Mouse (Mus musculus) liver, adult 2 months (tissue): Measurements from ENCODE around the gene Sipa1l3. TPM values are rescaled to one million over a fixed set of nuclear protein-coding genes. Genes with fewer than 3 reads are reported as not detected.

Source experiments
- DNase-seq: peaks from one replicate; pipeline ENCODE4 v3.0.0-alpha.2; 2011; ENCODE audit warnings: low read depth, low spot score; ENCODE audit errors: extremely low read depth
- H3K27ac ChIP-seq: fragments of 200-500 bp; replicated peaks from 2 replicates; pipeline ENCODE4 v1.5.1; 2012; ENCODE audit warnings: low read depth, mild to moderate bottlenecking, control low read depth, inconsistent platforms, low read length; ENCODE audit not compliant: insufficient read depth
- H3K27me3 ChIP-seq: fragments of 200-500 bp; 2 replicates; pipeline ENCODE4 v1.6.1; 2012; ENCODE audit warnings: mild to moderate bottlenecking, moderate library complexity, low read length, inconsistent platforms; ENCODE audit not compliant: control insufficient read depth, insufficient read depth
- H3K36me3 ChIP-seq: fragments of 200-500 bp; 2 replicates; pipeline ENCODE4 v1.6.1; 2012; ENCODE audit warnings: low read length, inconsistent platforms; ENCODE audit not compliant: control insufficient read depth, insufficient read depth
- H3K4me1 ChIP-seq: fragments of 200-500 bp; 2 replicates; pipeline ENCODE4 v1.6.1; 2011; ENCODE audit warnings: low read length; ENCODE audit not compliant: control insufficient read depth, insufficient read depth
- H3K4me3 ChIP-seq: fragments of 200-500 bp; 2 replicates; pipeline ENCODE4 v1.5.1; 2011; ENCODE audit warnings: low read depth, mild to moderate bottlenecking, control low read depth, low read length, moderate library complexity; ENCODE audit not compliant: insufficient read depth
- H3K79me2 ChIP-seq: fragments of 200-500 bp; 2 replicates; pipeline ENCODE4 v1.6.1; 2012; ENCODE audit warnings: inconsistent platforms, mild to moderate bottlenecking, low read length, moderate library complexity; ENCODE audit not compliant: control insufficient read depth, insufficient read depth
- H3K9ac ChIP-seq: fragments of 200-500 bp; 2 replicates; pipeline ENCODE4 v1.6.1; 2012; ENCODE audit warnings: low read depth, mild to moderate bottlenecking, control low read depth, inconsistent platforms, low read length
- CTCF ChIP-seq: fragments of 200-500 bp; IDR thresholded peaks from 2 replicates; pipeline ENCODE4 v1.5.1; 2011; ENCODE audit warnings: low read depth, low read length, control low read depth
- POLR2A ChIP-seq: fragments of 200-500 bp; IDR thresholded peaks from 2 replicates; pipeline ENCODE4 v1.6.1; 2011; ENCODE audit warnings: low read length, control low read depth; ENCODE audit not compliant: insufficient read depth; ENCODE audit errors: extremely low read depth
- WGBS: fragments of 180-500 bp; shearing (Covaris S2); methylation state at CpG from one replicate; pipeline ENCODE4 v1.1.7; 2018; 5-methylcytosine and 5-hydroxymethylcytosine counted together
- polyA plus RNA-seq: library from polyadenylated mRNA; depleted of rRNA; stranded (reverse); fragments of >200 nt; gene quantifications from 2 replicates; pipeline ENCODE4 v1.2.3, GENCODE M21; 2012
- total RNA-seq: library from RNA; depleted of rRNA; stranded (reverse); fragments of >200 nt; gene quantifications from 2 replicates; pipeline ENCODE4 v1.2.3, GENCODE M21; 2014

The Sipa1l3 gene
- total and polyA plus RNA-seq, 2 experiments = 3.1 to 6.5 TPM

- Histone ChIP-seq H3K4me3 (no peak overlapping the region), H3K27me3 (no peaks in the 10 kb centered on the region), H3K36me3 (no peaks in the 10 kb centered on the region), H3K79me2 (peaks cover 28% of the 10 kb centered on the region), H3K4me1 (peaks cover 4% of the 10 kb centered on the region), H3K9ac (no peak overlapping the region), H3K27ac (no peak overlapping the region)
- TF ChIP-seq POLR2A = no peak
- TF ChIP-seq CTCF = no peak
- WGBS = 81% methylated on average over 5 of the region's 5 CpGs
- no peak for DNase-seq
These were observed 1.3 kb downstream of the Sipa1l3 start for GRCm38 (mm10) chr7:29517178-29517577.

GRCm38 (mm10) chr7:29515652-29516051 lies 2.8 kb downstream of the Sipa1l3 start:
- Histone ChIP-seq H3K36me3 (no peaks in the 10 kb centered on the region), H3K79me2 (peaks cover 41% of the 10 kb centered on the region), H3K9ac (no peak overlapping the region), H3K27ac (no peak overlapping the region), H3K27me3 (no peaks in the 10 kb centered on the region), H3K4me3 (no peak overlapping the region), H3K4me1 (peaks cover 4% of the 10 kb centered on the region)
- WGBS = 90% methylated on average over 3 of the region's 3 CpGs
- DNase-seq = no peak
- TF ChIP-seq POLR2A = no peak
- no peak for TF ChIP-seq CTCF

GRCm38 (mm10) chr7:29512729-29513128 lies 5.7 kb downstream of the Sipa1l3 start:
- Histone ChIP-seq H3K79me2 (peaks cover 45% of the 10 kb centered on the region; the same call in 1 of the 2 replicates), H3K4me1 (peaks cover 2% of the 10 kb centered on the region), H3K27me3 (no peaks in the 10 kb centered on the region), H3K27ac (no peak overlapping the region), H3K9ac (no peak overlapping the region), H3K4me3 (no peak overlapping the region), H3K36me3 (no peaks in the 10 kb centered on the region)
- DNase-seq = no peak
- 60% methylated on average over 4 of the region's 4 CpGs for WGBS
- TF ChIP-seq POLR2A = no peak
- no peak for TF ChIP-seq CTCF

- no peak for DNase-seq
- TF ChIP-seq POLR2A = no peak
- TF ChIP-seq CTCF = no peak
These were observed 6.7 kb downstream of the Sipa1l3 start for GRCm38 (mm10) chr7:29511598-29512275.

GRCm38 (mm10) chr7:29508522-29508921 lies 9.9 kb downstream of the Sipa1l3 start:
- H3K9ac ChIP-seq = no peak overlapping the region
- WGBS = 93% methylated on average over 7 of the region's 7 CpGs
- peaks cover 7% of the 10 kb centered on the region for H3K4me1 ChIP-seq
- H3K27ac ChIP-seq = no peak overlapping the region
- peaks cover 43% of the 10 kb centered on the region for H3K79me2 ChIP-seq
- no peak for DNase-seq
- H3K27me3 ChIP-seq = no peaks in the 10 kb centered on the region
- H3K4me3 ChIP-seq = no peak overlapping the region
- H3K36me3 ChIP-seq = no peaks in the 10 kb centered on the region
- TF ChIP-seq CTCF = no peak
- no peak for TF ChIP-seq POLR2A

More at GRCm38 (mm10) chr7:29511598-29512275, 6.7 kb downstream of the Sipa1l3 start:
- Histone ChIP-seq H3K36me3 (no peaks in the 10 kb centered on the region), H3K4me3 (no peak overlapping the region), H3K4me1 (no peaks in the 10 kb centered on the region), H3K27me3 (no peaks in the 10 kb centered on the region), H3K27ac (no peak overlapping the region), H3K79me2 (peaks cover 37% of the 10 kb centered on the region; the same call in 1 of the 2 replicates), H3K9ac (no peak overlapping the region)
- 57% methylated on average over 9 of the region's 9 CpGs for WGBS
